Mouse (Mus musculus): Measurements from ENCODE around the gene Lrrtm4.

DNA sequence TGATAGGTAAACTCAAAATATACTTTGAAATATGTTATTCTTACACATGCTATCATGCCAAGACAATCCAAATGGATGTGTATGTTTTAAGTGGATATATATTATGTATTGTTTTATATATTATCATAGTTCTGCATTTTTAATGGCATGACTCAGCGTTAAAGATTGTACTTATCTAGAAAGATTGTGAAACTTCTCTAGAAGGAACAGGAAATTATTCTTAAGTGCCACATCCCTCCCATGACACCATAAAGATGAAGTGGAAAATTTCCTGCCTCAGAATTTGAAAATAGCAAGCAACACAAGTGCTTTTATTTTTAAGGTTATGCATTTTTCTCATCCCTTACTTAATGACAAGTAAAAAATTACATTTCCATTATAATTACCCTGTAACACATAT is 563.5 kb downstream of the Lrrtm4 start:
- no peak for TF ChIP-seq CTCF (IDR thresholded peaks at IDR 0.05; ENCODE audit: borderline replicate concordance, insufficient read depth, low read length)
- TF ChIP-seq POLR2A (IDR thresholded peaks at IDR 0.05; ENCODE audit: low read depth, low read length) = no peak

Data from embryonic fibroblast, embryonic 13.5 days (primary cell).